Mouse (Mus musculus) bone marrow macrophage, adult 2 months (primary cell): ENCODE results near the gene Sgip1.

Experiments used
- CTCF ChIP-seq: IDR thresholded peaks from 2 replicates; pipeline ENCODE4 v1.5.1; 2012; ENCODE audit warnings: low read depth, mild to moderate bottlenecking, low read length, moderate library complexity
- POLR2A ChIP-seq: IDR thresholded peaks from 2 replicates; pipeline ENCODE4 v1.6.1; 2012; ENCODE audit warnings: mild to moderate bottlenecking, low read depth, low read length, borderline replicate concordance

DNA sequence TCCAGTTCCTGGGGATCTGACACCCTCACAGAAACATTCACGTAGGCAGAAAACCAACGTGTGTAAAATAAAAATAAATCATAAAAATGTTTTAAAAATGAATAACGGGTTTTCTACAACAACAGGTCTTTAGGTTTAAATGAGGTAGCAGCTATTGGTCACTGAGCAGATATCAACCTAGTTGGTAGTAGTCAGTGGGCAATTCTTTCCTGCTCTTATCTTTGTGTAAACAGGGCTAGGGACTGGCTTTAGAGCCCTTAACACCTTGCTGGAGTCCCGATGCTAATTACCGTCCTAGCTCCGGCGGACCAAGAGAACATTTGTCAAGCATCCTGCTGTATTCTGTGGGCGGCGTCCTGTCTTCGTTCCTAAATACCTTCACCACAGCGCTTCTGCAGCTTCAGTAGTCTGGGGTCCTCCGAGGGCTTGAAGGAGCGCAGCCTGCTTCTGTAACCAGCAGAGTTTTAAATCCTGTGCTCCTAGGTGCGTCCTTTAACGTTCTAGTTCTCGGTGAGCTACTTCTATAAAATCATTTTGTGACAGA, 236.8 kb downstream of the Sgip1 start:
- TF ChIP-seq CTCF (no peak), POLR2A (no peak)
